Mouse (Mus musculus) adipocyte (in vitro differentiated cells): Measurements from ENCODE around the gene Zswim3.
"Not testable (repeated sequence)": the region's sequence is repeated elsewhere in the genome, so short reads cannot be mapped to it uniquely, and the experiment has no call there.

Source experiments
- DNase-seq: peaks from one replicate; pipeline ENCODE4 v3.0.0-alpha.2; 2016; ENCODE audit warnings: low spot score

Zswim3 gene

GRCm38 (mm10) chr2:164856309-164857100 lies 51.6 kb downstream of the Zswim3 start:
- no peak for DNase-seq

DNA sequence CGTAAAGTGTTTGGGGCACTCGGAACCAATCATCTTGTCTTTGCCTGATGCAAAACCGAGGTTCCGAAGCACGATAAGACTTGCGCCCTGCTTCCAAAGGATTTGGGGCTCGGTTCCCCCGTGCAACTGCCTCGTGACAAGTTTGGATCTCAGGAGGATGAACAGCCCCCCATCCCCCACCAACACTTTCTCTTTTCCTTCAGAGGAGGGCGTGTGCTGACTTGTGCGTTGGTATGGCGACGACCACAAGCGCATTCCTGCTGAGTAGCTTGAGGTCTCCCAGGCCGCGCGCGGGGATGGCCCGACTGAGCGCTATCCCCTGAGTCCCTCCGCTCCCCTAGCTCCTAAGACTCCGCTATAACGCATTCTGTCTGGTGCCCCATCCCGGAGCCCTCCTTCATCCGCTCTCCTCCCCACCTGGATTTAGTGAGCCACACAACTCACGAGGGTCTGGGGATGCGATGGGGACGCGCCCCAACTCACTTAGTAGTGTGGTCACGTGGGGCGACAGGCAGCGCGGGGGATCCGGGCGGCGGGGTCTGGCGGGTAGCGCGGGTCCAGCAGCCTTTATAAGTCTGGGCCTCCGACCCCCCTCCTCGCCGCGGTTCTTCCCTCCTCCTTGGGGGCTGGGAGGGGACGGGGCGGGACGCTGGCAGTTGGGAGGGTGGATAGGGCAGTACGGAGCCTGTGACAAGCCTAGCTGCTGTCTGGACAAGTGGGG lies 52.4 kb downstream of the Zswim3 start, which contains the start of gene Pltp:
Gene Pltp, minus strand, starts transcription at position 611 of the 721 bp plus-strand sequence.
- no peak for DNase-seq

DNA sequence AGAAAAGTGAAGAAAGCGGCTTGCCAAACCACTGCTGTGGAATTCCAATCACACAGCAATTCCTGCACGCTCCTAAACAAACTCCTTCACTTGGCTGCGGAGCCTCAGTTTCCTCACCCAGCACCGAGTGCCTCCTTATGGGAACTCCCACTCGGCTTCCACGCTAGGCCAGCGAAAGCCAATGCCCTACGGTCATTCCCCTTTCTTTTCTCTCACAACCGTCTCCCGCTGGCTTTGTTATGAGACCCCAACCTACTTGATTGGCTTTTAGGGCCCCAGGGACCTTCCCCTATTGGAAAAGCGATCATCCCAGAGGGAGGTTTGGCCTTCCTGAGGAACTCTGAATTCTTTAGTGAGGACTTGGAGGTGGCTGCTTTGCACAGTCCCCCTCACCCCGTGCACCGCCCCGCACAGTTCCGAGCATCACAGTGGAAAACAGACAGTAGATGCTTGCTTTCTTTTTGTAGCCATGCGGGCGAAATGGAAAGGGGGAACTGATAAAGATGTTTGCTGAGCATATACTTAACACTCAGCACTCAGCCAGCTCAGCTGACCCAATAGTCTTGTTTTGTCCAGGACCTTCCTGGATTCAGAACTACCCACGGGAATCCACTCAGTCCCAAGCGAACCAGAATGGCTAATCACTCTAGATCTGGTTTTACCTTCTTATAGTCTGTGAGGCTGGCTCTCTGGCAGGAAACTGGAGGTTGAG lies 53.1 kb downstream of the Zswim3 start:
- DNase-seq, result no peak

DNA sequence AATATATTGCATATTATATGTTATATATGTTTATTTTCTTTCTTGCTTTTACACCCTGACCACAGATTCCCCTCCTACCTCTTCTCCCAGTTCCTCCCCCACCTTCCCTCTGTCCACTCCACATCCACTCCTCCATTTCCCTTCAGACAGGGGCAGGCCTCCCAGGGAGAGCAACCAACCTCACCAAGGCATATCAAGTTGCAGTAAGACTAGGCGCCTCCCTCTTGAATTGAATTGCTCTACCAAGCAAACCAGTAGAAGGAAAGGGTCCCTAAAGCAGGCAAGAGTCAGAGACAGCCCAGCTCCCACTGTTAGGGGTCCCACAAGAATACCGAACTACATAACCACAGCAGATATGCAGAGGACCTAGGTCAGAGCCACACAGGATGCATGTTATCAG lies 54.3 kb downstream of the Zswim3 start:
- no peak for DNase-seq

- DNase-seq, result no peak
These were observed 54.9 kb downstream of the Zswim3 start for GRCm38 (mm10) chr2:164859640-164860432.

DNA sequence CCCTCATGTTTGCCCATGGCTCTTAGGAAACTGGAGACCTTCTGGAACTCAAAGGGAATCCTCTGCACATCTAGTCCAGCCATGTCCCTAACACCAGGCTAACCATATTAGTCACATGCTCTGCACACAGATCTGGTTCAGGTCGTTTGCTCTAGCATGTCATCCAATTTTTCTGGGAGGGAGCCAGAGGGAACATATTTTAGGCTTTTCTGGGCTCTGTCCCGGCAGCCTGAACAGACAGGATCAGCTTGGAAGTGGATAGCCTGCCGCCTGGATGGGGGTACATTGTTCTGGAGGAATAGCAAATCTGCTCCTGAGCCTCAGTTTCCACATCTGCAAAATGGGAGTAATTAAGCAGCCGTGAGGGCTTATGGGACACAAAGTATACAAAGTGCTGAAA lies 56.2 kb downstream of the Zswim3 start:
- no peak for DNase-seq

GRCm38 (mm10) chr2:164862179-164862861 lies 57.4 kb downstream of the Zswim3 start:
- DNase-seq, result peak; percentile 90

DNA sequence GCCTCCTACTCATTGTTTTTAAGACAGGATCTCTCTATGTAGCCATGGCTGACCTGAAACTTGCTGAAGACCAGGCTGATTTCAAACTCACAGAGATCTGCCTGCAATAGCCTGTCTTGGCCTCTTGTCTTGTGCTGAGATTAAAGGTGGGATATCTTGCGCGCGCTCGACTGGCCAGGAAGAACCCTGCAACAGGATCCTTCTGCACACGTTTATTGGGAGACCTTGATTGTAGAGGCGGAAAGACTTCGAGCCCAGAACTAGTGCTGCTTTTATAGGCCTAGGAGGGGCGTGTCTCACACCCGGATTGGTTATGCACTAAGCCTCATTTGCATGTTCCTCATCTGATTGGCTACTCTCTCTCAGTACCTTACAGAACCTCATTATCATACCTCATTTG lies 58.5 kb downstream of the Zswim3 start:
- not testable (repeated sequence) for DNase-seq

- DNase-seq, result no peak
These were observed 59.7 kb downstream of the Zswim3 start for GRCm38 (mm10) chr2:164864593-164864992.

DNA sequence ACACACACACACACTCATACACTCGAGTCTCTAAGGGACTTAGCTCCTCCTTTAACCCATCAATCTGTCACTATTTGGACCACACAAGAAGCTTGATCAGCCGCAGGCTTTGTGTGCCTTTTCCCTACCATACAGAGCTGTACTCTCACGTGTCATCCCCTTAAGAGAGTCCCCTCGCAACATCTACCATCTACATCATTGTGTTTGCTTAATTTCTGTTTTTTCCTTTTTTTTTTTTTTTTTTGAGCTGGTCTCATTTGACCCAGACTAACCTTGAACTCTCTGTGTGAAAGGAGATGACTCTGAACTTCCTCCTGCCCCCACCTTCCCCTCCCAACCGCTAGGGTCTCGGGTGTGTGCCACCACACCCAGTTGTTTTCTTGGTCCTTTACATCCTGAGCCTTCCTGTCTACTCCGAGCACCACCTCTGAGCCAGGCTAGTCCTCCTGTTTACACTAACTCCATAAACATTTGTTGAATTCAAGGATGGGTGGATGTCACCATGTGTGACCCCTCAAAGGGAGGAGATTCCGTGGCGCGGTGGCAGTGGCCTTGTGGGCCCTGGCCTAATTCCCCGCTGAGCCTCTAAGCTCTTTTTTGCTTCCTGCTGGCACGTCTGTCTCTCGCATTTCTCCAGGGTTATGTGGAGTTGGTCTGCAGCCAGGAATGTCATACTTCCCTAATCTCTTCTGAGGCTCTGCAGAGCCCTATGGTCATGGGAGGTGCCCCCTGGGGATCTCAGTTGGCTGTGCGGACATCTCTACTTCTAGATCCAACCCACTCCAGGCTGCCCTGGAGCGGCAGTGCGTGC lies 62.0 kb downstream of the Zswim3 start:
- peak; percentile 85 for DNase-seq

DNA sequence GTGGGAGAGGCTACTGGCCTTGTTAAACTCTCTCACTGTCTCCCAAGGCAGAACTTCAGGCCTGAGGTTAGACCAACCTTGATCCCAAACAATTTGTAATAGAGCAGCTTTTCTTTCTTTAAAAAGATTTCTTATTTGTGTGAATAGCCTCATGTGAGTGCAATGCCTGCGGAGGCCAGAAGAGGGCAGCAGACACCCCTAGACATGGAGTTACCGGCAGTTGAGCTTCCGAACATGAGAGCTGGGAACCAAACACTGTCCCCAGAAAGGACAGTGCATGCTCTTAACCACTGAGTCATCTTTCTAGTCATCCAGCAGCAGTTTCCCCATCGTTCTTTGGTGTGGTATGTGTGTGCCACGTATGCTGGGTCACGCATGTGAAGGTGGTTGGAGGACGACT lies 62.7 kb downstream of the Zswim3 start:
- DNase-seq, result no peak

GRCm38 (mm10) chr2:164868491-164868890 lies 63.6 kb downstream of the Zswim3 start:
- DNase-seq, result no peak
